In the genomic region with DNA sequence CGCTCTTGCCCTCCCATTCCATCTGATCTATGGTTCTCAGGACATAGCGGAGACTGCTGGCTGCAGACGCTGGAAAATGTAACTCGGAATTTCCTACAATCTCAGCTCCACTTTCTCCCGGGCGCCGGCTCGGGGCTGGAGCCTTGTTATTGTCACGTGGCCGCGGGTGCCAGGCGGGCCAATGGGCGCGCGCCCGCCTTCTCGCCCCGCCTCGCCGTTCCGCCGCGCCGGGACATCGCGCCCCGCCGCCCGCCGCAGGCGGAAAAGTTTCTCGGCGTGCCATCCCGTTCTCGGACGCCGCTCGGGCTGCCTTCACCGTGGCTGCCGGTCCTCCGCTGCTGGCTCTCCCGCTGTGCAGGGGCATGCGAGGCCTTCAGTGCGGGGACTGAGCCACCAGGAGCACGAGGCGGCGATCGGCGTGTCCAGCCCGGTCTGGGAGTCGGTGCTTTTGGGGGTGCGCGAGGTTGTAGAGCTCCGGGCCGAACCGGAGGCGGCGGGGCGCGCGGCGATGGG, we compare ENCODE assay signal across 8 mouse cellular contexts. TPM values are rescaled to one million over a fixed set of nuclear protein-coding genes. Genes with fewer than 3 reads are reported as not detected.
DNase-seq lines count a peak whose midpoint lies in the region; ATAC-seq and TF ChIP-seq lines count a peak whose summit lies in the region.

A gene (plus strand): TSS at position 201 of the 513 bp plus-strand sequence.

- TF ChIP-seq CTCF in cortical plate, adult 2 months (IDR thresholded peaks at IDR 0.05; ENCODE audit: extremely low read depth, insufficient read depth, low read length) = no peak
- TF ChIP-seq CTCF in left cerebral cortex, adult 2 months (IDR thresholded peaks at IDR 0.05) = no peak

- intact Hi-C loops in left cerebral cortex, adult 2 months (cut with DNase I) = no loop called here

- H3K4me2 ChIP-seq in hindbrain, embryonic 16.5 days (ENCODE audit: low read length) = peak within 1 kb of the TSS; percentile 97

- H3K27me3 ChIP-seq in hindbrain, embryonic 16.5 days (replicated peaks; ENCODE audit: control insufficient read depth, insufficient read depth, low read length) = no peaks in the 10 kb centered on the region; the same call in 1 of the 2 replicates

- TF ChIP-seq POLR2A in cortical plate, adult 2 months (IDR thresholded peaks at IDR 0.05; ENCODE audit: extremely low read depth, insufficient read depth, low read length) = no peak

- no peaks in the 10 kb centered on the region for H3K36me3 ChIP-seq in hindbrain, embryonic 16.5 days (ENCODE audit: control insufficient read depth, insufficient read depth, low read length)

- peak within 1 kb of the TSS; percentile 44 for H3K4me3 ChIP-seq in cortical plate, adult 2 months (ENCODE audit: insufficient read depth, low read length)
- peak within 1 kb of the TSS; percentile 89 for H3K4me3 ChIP-seq in hindbrain, embryonic 16.5 days (ENCODE audit: low read length)
- H3K4me3 ChIP-seq in left cerebral cortex, adult 2 months = peak within 1 kb of the TSS; percentile 62

- H3K9ac ChIP-seq in hindbrain, embryonic 16.5 days (ENCODE audit: low read depth, low read length) = peak within 1 kb of the TSS; percentile 80

- DNase-seq in adrenal gland, adult 8-10 months = peak; percentile 70
- DNase-seq in gastrocnemius, postnatal 10 days = peak; percentile 84
- peak; percentile 76 to 77 for DNase-seq in left cerebral cortex, adult 2 months (ENCODE audit: extremely low spot score in 1 of 2, low spot score in 2 of 2)
- DNase-seq in lung, postnatal 36 days = peak; percentile 87
- DNase-seq in right cerebral cortex, adult 2 months (ENCODE audit: low spot score in 2 of 2) = peak; percentile 70 to 78
- peak; percentile 80 to 81 for DNase-seq in urinary bladder, postnatal 4 days (ENCODE audit: low spot score in 2 of 2)

- whole genome bisulfite sequencing in hindbrain, embryonic 16.5 days = under 1% methylated on average over 52 of the region's 62 CpGs

- H3K4me1 ChIP-seq in cortical plate, adult 2 months (ENCODE audit: control insufficient read depth, insufficient read depth, low read length) = no peaks in the 10 kb centered on the region
- peaks cover 7% of the 10 kb centered on the region for H3K4me1 ChIP-seq in hindbrain, embryonic 16.5 days (ENCODE audit: control insufficient read depth, insufficient read depth, low read depth, low read length)

- H3K9me3 ChIP-seq in hindbrain, embryonic 16.5 days (ENCODE audit: control insufficient read depth, low read length) = no peaks in the 10 kb centered on the region

- peak; percentile 89 for ATAC-seq in hindbrain, embryonic 16.5 days

- H3K27ac ChIP-seq in cortical plate, adult 2 months (ENCODE audit: insufficient read depth, low read length) = peak within 1 kb of the TSS; percentile 41; the same call in 1 of the 2 replicates
- H3K27ac ChIP-seq in hindbrain, embryonic 16.5 days (ENCODE audit: low read depth, low read length) = peak within 1 kb of the TSS; percentile 79
- peak within 1 kb of the TSS; percentile 72 for H3K27ac ChIP-seq in left cerebral cortex, adult 2 months

RNA-seq across cellular contexts. Expression of the gene that starts here (rescaled TPM):
- 1 to 10 TPM; 4.5 to 5.9 (median 4.7) TPM for total RNA-seq in adrenal gland, adult 8-10 months (2022)
- polyA plus RNA-seq in cortical plate, adult 2 months (2012; rRNA removed) = 1.6 and 2.1 TPM in 2 replicates
- total RNA-seq in gastrocnemius, postnatal 10 days (2021) = 10 to 100 TPM in 1 of 2 experiments, 1 to 10 TPM in 1; 8.3 to 11.2 TPM
- polyA plus RNA-seq in hindbrain, embryonic 16.5 days (2015; fragmentation: Nextera tagmentation; extraction: Ambion mirVana) = 3.3 and 3.7 TPM in 2 replicates
- 1 to 10 TPM; 2.5 to 3.0 TPM for total RNA-seq in left cerebral cortex, adult 2 months (2021)

Comparison
In these comparisons a context has a peak if more than half of its experiments do, and no peak if none do; other contexts are left out.
1. Peak in every context shown above with its lines: DNase-seq, ATAC-seq, H3K4me3 ChIP-seq and H3K27ac ChIP-seq.